Mouse (Mus musculus) liver, embryonic 12.5 days (tissue): ENCODE measurements at regions not wholly inside any gene's neighbourhood (a gene's known extent, or its start where the extent isn't known, plus 50 kb on each side); places are given as distances from the start of the nearest gene placed in this dataset.

Experiments used
- ATAC-seq: fragments of 200-750 bp; cut with Nextera tagmentation; 2 replicates; pipeline ENCODE4 v1.8.0; 2017; ENCODE audit warnings: moderate number of reproducible peaks, mild to moderate bottlenecking, moderate library complexity
- H3K27ac ChIP-seq: fragments of 300-500 bp; sonication (generic); 2 replicates; pipeline ENCODE4 v1.5.1; 2016; ENCODE audit warnings: mild to moderate bottlenecking
- H3K27me3 ChIP-seq: fragments of 300-500 bp; sonication (generic); replicated peaks from 2 replicates; pipeline ENCODE4 v1.6.1; 2016; ENCODE audit warnings: mild to moderate bottlenecking, moderate library complexity
- H3K36me3 ChIP-seq: fragments of 300-500 bp; sonication (generic); 2 replicates; pipeline ENCODE4 v1.6.1; 2016; ENCODE audit warnings: mild to moderate bottlenecking, moderate library complexity
- H3K4me1 ChIP-seq: fragments of 300-500 bp; sonication (generic); 2 replicates; pipeline ENCODE4 v1.6.1; 2016
- H3K4me2 ChIP-seq: fragments of 300-500 bp; sonication (generic); 2 replicates; pipeline ENCODE4 v1.6.1; 2016; ENCODE audit warnings: mild to moderate bottlenecking, moderate library complexity
- H3K4me3 ChIP-seq: fragments of 300-500 bp; sonication (generic); 2 replicates; pipeline ENCODE4 v1.5.1; 2016; ENCODE audit warnings: mild to moderate bottlenecking, moderate library complexity
- H3K9ac ChIP-seq: fragments of 300-500 bp; sonication (generic); 2 replicates; pipeline ENCODE4 v1.6.1; 2016; ENCODE audit warnings: mild to moderate bottlenecking, moderate library complexity
- H3K9me3 ChIP-seq: fragments of 300-500 bp; sonication (generic); replicated peaks from 2 replicates; pipeline ENCODE4 v1.6.1; 2016; ENCODE audit warnings: mild to moderate bottlenecking, moderate library complexity
- WGBS: fragments of 180-500 bp; shearing (Covaris S2); methylation state at CpG from one replicate; pipeline ENCODE4 v1.1.7; 2016; ENCODE audit not compliant: insufficient replicate concordance; 5-methylcytosine and 5-hydroxymethylcytosine counted together

DNA sequence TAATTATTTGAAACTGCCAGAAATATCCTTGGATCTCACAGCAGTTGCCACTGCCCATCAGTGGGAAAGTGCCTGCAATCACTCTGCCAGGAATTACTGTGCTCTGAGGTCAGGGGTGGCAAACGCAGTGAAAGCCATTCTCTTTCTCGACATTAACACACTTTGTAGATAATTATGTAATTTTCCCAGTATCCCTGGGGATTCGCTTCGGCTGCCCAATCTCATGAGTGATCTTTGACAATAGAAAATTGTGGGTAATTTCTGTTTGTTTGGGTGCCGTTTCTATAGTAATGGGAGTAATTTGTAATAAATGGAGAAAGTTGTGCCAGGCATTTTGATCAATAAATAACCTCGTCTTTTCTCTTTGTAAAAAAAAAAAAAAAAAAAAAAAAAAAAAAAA is 124.2 kb upstream of the Cdh4 start:
- Histone ChIP-seq H3K4me2 (no peak overlapping the region), H3K4me3 (no peak overlapping the region), H3K36me3 (no peaks in the 10 kb centered on the region), H3K4me1 (no peaks in the 10 kb centered on the region), H3K9me3 (no peaks in the 10 kb centered on the region), H3K27me3 (no peaks in the 10 kb centered on the region), H3K27ac (no peak overlapping the region), H3K9ac (no peak overlapping the region)
- WGBS = 60% methylated on average over 6 of the region's 6 CpGs
- no peak for ATAC-seq

GRCm38 (mm10) chr2:179325242-179325641 is 117.0 kb upstream of the Cdh4 start:
- ATAC-seq = no peak
- Histone ChIP-seq H3K4me3 (no peak overlapping the region), H3K9ac (no peak overlapping the region), H3K27ac (no peak overlapping the region), H3K9me3 (no peaks in the 10 kb centered on the region), H3K27me3 (no peaks in the 10 kb centered on the region), H3K4me2 (no peak overlapping the region), H3K36me3 (no peaks in the 10 kb centered on the region), H3K4me1 (no peaks in the 10 kb centered on the region)
- WGBS = 60% methylated on average over 5 of the region's 5 CpGs

GRCm38 (mm10) chr2:179332872-179333489 is 109.2 kb upstream of the Cdh4 start:
- Histone ChIP-seq H3K36me3 (no peaks in the 10 kb centered on the region), H3K27me3 (no peaks in the 10 kb centered on the region), H3K27ac (no peak overlapping the region), H3K4me2 (no peak overlapping the region), H3K9me3 (no peaks in the 10 kb centered on the region), H3K4me3 (no peak overlapping the region), H3K9ac (no peak overlapping the region), H3K4me1 (no peaks in the 10 kb centered on the region)
- ATAC-seq = no peak
- 57% methylated on average over 5 of the region's 5 CpGs for WGBS

DNA sequence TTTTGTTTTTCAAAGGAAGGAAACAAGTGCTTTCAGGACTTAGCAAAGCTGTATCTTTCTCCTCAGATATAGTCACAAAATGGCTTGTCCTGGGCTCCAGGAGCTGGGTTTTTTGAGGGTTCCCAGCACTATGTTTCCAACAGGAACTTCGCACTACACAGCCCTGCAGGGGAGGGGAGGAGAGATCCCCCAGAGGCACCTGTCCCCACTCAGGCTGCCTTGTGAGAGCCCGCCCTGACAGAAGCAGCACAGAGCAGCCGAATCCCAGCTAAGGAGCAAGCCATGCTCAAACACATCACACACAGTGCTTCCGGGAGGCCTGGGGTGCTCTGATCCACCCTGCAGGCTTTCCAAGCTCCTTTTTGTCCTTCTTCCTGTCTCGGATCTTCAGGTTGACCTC is 108.6 kb upstream of the Cdh4 start:
- no peak overlapping the region for H3K4me3 ChIP-seq
- H3K9me3 ChIP-seq = no peaks in the 10 kb centered on the region
- no peaks in the 10 kb centered on the region for H3K36me3 ChIP-seq
- ATAC-seq = no peak
- 55% methylated on average over 5 of the region's 5 CpGs for WGBS
- no peak overlapping the region for H3K9ac ChIP-seq
- H3K4me2 ChIP-seq = no peak overlapping the region
- H3K27ac ChIP-seq = no peak overlapping the region
- H3K4me1 ChIP-seq = no peaks in the 10 kb centered on the region
- H3K27me3 ChIP-seq = no peaks in the 10 kb centered on the region

DNA sequence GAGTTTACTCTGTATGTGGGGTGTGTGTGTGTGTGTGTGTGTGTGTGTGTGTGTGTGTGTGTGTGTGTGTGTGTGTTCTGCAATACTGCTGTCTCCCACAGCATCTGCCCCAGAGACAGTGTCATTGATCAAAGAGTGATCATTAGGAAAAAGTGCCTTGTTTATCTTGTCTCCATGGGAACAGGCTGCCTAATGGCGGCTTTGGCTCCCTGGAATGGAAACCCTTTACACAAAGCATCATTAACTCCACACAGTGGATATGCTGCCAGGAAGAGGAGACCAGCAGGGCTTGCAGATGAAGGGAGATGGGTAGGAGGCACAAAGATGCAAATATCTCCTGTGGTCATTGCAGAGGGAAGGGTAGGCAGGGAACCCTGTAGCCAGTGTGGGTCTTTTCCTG is 106.0 kb upstream of the Cdh4 start:
- Histone ChIP-seq H3K36me3 (no peaks in the 10 kb centered on the region), H3K4me1 (no peaks in the 10 kb centered on the region), H3K9ac (no peak overlapping the region), H3K9me3 (no peaks in the 10 kb centered on the region), H3K27me3 (no peaks in the 10 kb centered on the region), H3K27ac (no peak overlapping the region), H3K4me3 (no peak overlapping the region), H3K4me2 (no peak overlapping the region)
- no peak for ATAC-seq
- WGBS = 18% methylated on average over 1 of the region's 1 CpGs

DNA sequence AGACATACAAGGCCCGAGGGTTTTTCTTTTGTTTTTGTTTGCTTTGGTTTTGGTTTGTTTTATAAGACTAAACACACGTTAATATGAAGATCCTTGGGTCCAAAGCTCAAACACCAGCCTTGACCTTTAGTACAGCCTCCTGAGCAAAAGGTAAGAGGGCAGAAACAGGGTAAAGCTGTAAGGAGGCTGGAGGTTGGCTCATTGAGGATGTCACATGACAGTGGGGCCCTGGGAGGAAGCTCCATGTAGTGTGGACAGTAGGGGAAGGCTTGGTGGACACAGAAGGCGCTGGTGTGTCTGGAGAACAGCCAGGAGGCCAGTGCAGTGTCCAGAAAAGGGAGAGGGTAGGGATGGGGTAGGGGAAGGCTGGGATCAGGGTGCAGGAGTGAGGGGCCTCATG is 89.6 kb upstream of the Cdh4 start:
- Histone ChIP-seq H3K36me3 (no peaks in the 10 kb centered on the region), H3K4me2 (no peak overlapping the region), H3K9me3 (no peaks in the 10 kb centered on the region; the same call in 1 of the 2 replicates), H3K27ac (no peak overlapping the region), H3K4me1 (no peaks in the 10 kb centered on the region), H3K9ac (no peak overlapping the region), H3K27me3 (no peaks in the 10 kb centered on the region), H3K4me3 (no peak overlapping the region)
- WGBS = 36% methylated on average over 3 of the region's 3 CpGs
- ATAC-seq = no peak

DNA sequence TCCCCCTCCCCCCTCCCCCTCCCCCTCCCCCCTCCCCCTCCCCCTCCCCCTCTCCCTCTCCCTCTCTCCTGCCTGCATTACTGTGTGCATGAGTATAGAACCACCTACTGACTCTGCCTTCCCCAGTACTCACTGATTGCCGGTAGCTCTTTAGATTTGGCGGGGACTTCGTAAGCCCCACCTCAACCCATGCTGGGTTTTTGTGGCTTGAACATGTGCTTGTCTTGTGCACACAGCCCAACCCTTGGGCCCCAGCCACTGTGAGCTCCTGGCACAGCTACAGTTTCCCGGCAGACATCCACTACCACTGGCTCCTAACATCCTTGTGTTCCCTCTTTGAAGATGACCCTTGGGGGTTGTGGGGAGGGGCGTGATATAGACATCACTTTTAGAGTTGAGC is 87.4 kb upstream of the Cdh4 start:
- Histone ChIP-seq H3K9me3 (no peaks in the 10 kb centered on the region; the same call in 1 of the 2 replicates), H3K9ac (no peak overlapping the region), H3K36me3 (no peaks in the 10 kb centered on the region), H3K27ac (no peak overlapping the region), H3K27me3 (no peaks in the 10 kb centered on the region), H3K4me1 (no peaks in the 10 kb centered on the region), H3K4me2 (no peak overlapping the region), H3K4me3 (no peak overlapping the region)
- no peak for ATAC-seq
- 63% methylated on average over 5 of the region's 5 CpGs for WGBS

GRCm38 (mm10) chr2:179370882-179371546 is 71.2 kb upstream of the Cdh4 start:
- Histone ChIP-seq H3K9ac (no peak overlapping the region), H3K4me2 (no peak overlapping the region), H3K27ac (no peak overlapping the region), H3K27me3 (no peaks in the 10 kb centered on the region), H3K36me3 (no peaks in the 10 kb centered on the region), H3K4me3 (no peak overlapping the region), H3K9me3 (peaks cover 20% of the 10 kb centered on the region), H3K4me1 (no peaks in the 10 kb centered on the region)
- WGBS = 65% methylated on average over 14 of the region's 14 CpGs
- ATAC-seq = no peak

- Histone ChIP-seq H3K27me3 (no peaks in the 10 kb centered on the region), H3K9me3 (peaks cover 20% of the 10 kb centered on the region), H3K27ac (no peak overlapping the region), H3K9ac (no peak overlapping the region), H3K4me2 (no peak overlapping the region), H3K4me3 (no peak overlapping the region), H3K36me3 (no peaks in the 10 kb centered on the region), H3K4me1 (no peaks in the 10 kb centered on the region)
- 60% methylated on average over 7 of the region's 7 CpGs for WGBS
- ATAC-seq = no peak
Observed at GRCm38 (mm10) chr2:179371553-179371952, 70.7 kb upstream of the Cdh4 start.

DNA sequence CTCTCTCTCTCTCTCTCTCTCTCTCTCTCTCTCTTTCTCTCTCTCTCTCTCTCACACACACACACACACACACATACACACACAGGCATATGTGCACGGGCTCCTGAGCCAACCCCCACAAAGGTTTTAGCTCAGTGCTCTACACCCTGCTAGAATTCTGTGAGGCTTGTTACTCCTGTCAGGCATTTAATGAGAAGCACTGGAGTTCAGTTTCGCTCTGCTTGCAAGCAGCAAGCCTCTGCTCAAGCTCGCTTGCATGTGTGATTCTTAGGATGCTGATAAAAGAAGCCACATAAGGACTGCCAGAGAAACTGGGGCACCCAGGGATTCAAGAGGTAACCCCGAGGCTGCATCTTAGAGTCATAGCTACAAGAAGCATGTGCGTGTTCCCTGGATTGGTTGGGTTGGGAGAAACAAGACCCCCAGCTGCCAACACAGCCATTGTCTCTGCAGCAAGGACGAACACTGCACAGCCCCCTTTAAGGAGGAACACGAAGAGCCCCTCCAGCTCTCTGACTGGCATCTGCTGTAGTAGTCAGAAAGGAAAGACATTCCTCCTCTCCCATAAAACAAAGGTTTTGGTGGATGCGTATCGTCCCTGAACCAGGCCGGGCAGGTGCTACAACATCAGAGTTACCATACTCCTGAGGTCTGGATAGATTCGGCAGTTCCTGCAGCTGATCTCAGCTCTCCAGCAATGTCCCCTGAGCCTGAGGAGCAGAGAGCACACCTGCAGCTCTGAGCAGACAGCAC is 62.4 kb upstream of the Cdh4 start:
- H3K4me2 ChIP-seq = no peak overlapping the region
- H3K27me3 ChIP-seq = no peaks in the 10 kb centered on the region
- no peak overlapping the region for H3K4me3 ChIP-seq
- no peak for ATAC-seq
- no peak overlapping the region for H3K27ac ChIP-seq
- H3K4me1 ChIP-seq = no peaks in the 10 kb centered on the region
- no peaks in the 10 kb centered on the region for H3K36me3 ChIP-seq
- H3K9ac ChIP-seq = no peak overlapping the region
- 67% methylated on average over 11 of the region's 11 CpGs for WGBS
- peaks cover 16% of the 10 kb centered on the region for H3K9me3 ChIP-seq

GRCm38 (mm10) chr2:179380444-179380705 is 61.9 kb upstream of the Cdh4 start:
- no peaks in the 10 kb centered on the region for H3K4me1 ChIP-seq
- H3K9ac ChIP-seq = no peak overlapping the region
- WGBS = 66% methylated on average over 4 of the region's 4 CpGs
- no peak overlapping the region for H3K27ac ChIP-seq
- H3K27me3 ChIP-seq = no peaks in the 10 kb centered on the region
- H3K36me3 ChIP-seq = no peaks in the 10 kb centered on the region
- no peak overlapping the region for H3K4me2 ChIP-seq
- peaks cover 16% of the 10 kb centered on the region for H3K9me3 ChIP-seq
- H3K4me3 ChIP-seq = no peak overlapping the region
- no peak for ATAC-seq

DNA sequence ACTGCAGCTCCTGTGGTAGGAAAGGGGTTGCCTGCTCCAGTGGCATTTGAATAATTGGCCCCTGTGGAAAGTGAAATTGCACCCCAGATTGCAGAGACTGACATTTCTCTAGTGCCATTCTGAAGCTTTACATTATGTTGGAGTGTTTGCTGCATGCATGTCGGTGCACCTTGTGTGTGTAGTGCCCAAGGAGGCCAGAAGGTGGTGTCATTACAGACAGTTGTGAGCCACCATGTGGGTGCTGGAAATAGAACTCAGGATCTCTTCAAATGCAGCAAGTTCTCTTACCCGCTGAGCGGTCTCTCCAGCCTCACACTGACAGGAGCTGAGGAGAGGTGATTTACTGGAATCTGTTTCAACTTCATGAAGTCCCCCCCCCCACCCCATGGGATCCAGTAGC is 60.3 kb upstream of the Cdh4 start:
- Histone ChIP-seq H3K4me2 (no peak overlapping the region), H3K27me3 (no peaks in the 10 kb centered on the region), H3K9me3 (peaks cover 16% of the 10 kb centered on the region), H3K36me3 (no peaks in the 10 kb centered on the region), H3K9ac (no peak overlapping the region), H3K4me1 (no peaks in the 10 kb centered on the region), H3K27ac (no peak overlapping the region), H3K4me3 (no peak overlapping the region)
- WGBS = 86% methylated on average over 3 of the region's 3 CpGs
- no peak for ATAC-seq
